Mouse (Mus musculus): ENCODE data around the gene Hoxa3. TPM values are rescaled to one million over a fixed set of nuclear protein-coding genes. Genes with fewer than 3 reads are reported as not detected.
A peak's percentile ranks its signal among the peaks of the same experiment; 100 is the strongest.

The Hoxa3 gene
- polyA plus RNA-seq, 1 experiment from 2014 or later = 5.6 TPM

DNA sequence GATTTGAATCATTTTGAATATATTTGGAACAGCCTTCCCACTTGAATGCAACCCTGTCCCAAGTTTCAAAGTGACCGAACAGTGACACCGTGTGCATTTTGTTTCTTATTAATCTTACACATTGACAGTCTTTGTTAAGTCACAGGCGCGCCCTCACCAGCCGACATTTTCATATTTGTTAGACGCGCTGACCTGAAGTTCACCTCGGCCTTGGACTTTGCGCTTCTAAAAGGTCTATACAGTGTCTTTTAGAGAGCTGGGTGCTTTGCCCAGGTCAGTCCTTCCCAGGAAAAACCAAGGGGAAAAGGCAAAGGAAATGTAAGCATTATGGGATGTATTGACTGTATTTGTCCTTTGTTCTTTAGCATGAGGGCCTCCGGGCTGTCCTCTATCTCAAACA is 18.4 kb downstream of the Hoxa3 start:
- Histone ChIP-seq H3K36me3 (ENCODE audit: control insufficient read depth, insufficient read depth, low read length) (no peaks in the 10 kb centered on the region), H3K9ac (ENCODE audit: low read length) (no peak overlapping the region), H3K4me2 (ENCODE audit: low read depth, severe bottlenecking) (no peak overlapping the region), H3K27ac (replicated peaks; ENCODE audit: low read depth, low read length) (no peak overlapping the region), H3K9me3 (ENCODE audit: control insufficient read depth, low read length) (no peaks in the 10 kb centered on the region), H3K4me3 (ENCODE audit: low read depth, low read length) (no peak overlapping the region), H3K4me1 (ENCODE audit: control insufficient read depth, insufficient read depth, low read length) (peaks cover 33% of the 10 kb centered on the region), H3K27me3 (ENCODE audit: control insufficient read depth, insufficient read depth, low read length) (0 out of 2 replicates have a peak, but pooled peaks cover 5% of the 10 kb centered on the region)
- ATAC-seq (ENCODE audit: insufficient number of reproducible peaks, low FRiP score, low TSS enrichment, low read depth) (no peak), DNase-seq (ENCODE audit: low spot score) (no peak)
- WGBS = 20% methylated on average over 10 of the region's 10 CpGs

DNA sequence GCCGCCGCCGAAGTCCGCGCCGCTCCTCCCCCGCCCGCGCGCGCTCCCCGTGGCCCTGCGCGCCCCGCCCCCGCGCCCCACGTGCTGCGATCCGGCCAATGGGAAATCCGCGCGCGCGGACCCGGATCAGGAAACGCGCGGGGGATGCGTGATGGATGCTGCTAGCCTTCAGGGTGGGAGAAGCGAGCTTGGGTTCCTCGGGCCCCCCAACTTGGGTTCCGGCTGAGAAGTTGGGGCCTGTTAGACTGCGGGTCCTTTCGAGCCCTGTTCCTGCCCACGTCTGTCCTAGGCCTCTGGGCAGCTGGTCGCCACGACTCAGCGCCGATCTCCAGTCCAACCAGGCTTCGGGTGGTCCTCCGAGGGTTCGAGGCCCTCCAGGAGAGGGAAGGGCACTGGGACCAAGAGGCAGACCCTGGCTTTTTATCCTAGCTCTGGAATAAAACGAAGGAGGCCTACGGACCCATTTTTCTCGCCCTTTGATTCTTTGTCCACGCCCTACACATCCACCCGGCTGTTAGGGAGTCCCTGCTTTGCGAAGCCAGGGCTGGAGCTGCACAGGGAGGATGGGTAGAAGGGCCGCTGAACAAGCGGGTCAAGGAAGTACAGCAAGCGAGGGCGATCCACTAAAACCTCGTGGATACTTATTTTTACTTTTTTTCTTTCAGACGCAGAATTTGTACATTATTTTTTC is 21.1 kb downstream of the Hoxa3 start:
- Histone ChIP-seq H3K9me3 (ENCODE audit: control insufficient read depth, low read length) (no peaks in the 10 kb centered on the region), H3K4me3 (ENCODE audit: low read depth, low read length) (peak overlapping the region; percentile 50), H3K36me3 (ENCODE audit: control insufficient read depth, insufficient read depth, low read length) (no peaks in the 10 kb centered on the region), H3K27me3 (ENCODE audit: control insufficient read depth, insufficient read depth, low read length) (peaks cover 9% of the 10 kb centered on the region; the same call in 1 of the 2 replicates), H3K4me2 (ENCODE audit: low read depth, severe bottlenecking) (peak overlapping the region; percentile 99), H3K9ac (ENCODE audit: low read length) (peak overlapping the region; percentile 57), H3K4me1 (ENCODE audit: control insufficient read depth, insufficient read depth, low read length) (peaks cover 41% of the 10 kb centered on the region), H3K27ac (replicated peaks; ENCODE audit: low read depth, low read length) (peak overlapping the region; percentile 21; the same call in 1 of the 2 replicates)
- 2% methylated on average over 43 of the region's 55 CpGs for WGBS
- DNase-seq (ENCODE audit: low spot score) (peak; percentile 92), ATAC-seq (ENCODE audit: insufficient number of reproducible peaks, low FRiP score, low TSS enrichment, low read depth) (peak; percentile 55; the same call in 1 of the 2 replicates)

DNA sequence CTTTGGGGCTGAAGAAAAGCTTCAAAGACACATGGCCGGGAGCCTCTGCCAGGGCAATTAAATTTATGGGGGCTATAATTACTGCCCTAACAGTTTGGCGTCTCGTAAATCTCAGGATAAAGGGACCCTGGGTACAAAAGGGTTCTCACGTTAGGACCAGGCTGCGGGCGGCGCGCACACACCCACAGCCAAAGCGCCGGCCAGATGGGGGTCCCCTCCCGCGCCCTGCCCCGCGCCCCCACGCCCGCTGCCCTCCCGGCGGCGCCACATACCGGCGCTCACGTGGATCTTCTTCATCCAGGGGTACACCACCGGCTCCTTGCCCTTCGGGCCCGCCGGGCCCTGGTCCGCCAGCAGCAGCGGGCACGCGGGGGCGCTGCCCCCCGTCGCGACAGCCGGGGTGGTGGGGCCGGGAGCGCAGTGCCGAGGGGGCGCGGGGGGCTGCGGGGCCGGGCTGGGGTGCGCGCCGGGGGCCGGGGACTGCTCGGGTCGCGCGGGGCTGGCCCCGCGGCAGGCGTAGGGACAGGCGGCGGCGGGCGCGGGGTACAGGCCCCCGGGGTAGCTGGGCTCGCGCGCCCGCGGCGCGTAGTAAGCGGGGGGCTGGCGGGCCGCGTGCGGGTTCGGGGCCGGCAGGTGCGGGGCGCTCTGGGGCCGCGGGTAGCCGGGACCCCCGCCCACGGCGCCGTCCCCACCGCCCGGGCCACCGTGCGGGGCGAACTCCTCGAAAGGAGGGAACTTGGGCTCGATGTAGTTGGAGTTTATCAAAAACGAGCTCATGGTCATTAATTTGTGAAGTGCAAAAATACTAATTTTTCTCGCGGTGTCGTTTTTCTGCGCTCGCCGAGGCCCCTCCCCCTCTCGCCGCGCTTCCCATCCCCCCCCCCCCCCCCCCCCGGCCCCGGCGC is 22.0 kb downstream of the Hoxa3 start, which contains the start of gene Hoxa4:
Hoxa4 (minus strand) TSS at position 848 of the 905 bp plus-strand sequence.
- H3K9me3 ChIP-seq (ENCODE audit: control insufficient read depth, low read length) = no peaks in the 10 kb centered on the region
- peak within 1 kb of the TSS; percentile 51; the same call in 1 of the 2 replicates for H3K27ac ChIP-seq (replicated peaks; ENCODE audit: low read depth, low read length)
- no peaks in the 10 kb centered on the region for H3K36me3 ChIP-seq (ENCODE audit: control insufficient read depth, insufficient read depth, low read length)
- H3K4me1 ChIP-seq (ENCODE audit: control insufficient read depth, insufficient read depth, low read length) = peaks cover 41% of the 10 kb centered on the region
- peak within 1 kb of the TSS; percentile 57 for H3K9ac ChIP-seq (ENCODE audit: low read length)
- peaks cover 13% of the 10 kb centered on the region for H3K27me3 ChIP-seq (ENCODE audit: control insufficient read depth, insufficient read depth, low read length)
- ATAC-seq (ENCODE audit: insufficient number of reproducible peaks, low FRiP score, low TSS enrichment, low read depth) = peak; percentile 57; the same call in 1 of the 2 replicates
- H3K4me2 ChIP-seq (ENCODE audit: low read depth, severe bottlenecking) = peak within 1 kb of the TSS; percentile 99
- DNase-seq (ENCODE audit: low spot score) = peak; percentile 73
- peak within 1 kb of the TSS; percentile 50 for H3K4me3 ChIP-seq (ENCODE audit: low read depth, low read length)
- under 1% methylated on average over 47 of the region's 102 CpGs for WGBS

DNA sequence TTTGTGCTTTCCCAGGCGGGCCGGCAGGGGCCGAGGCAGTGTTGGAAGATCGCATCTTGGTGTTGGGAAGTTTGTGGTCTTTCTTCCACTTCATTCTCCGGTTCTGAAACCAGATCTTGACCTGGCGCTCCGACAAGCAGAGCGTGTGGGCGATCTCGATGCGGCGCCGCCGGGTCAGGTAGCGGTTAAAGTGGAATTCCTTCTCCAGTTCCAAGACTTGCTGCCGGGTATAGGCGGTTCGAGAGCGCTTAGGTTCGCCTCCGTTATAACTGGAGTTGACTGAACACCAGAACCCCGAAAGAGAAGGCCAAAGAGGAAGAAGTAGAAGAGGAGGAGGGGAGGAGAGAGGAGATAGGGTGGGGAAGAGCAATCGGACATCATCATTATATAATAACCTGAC is 22.7 kb downstream of the Hoxa3 start:
- ATAC-seq (ENCODE audit: insufficient number of reproducible peaks, low FRiP score, low TSS enrichment, low read depth) = no peak
- Histone ChIP-seq H3K9me3 (ENCODE audit: control insufficient read depth, low read length) (no peaks in the 10 kb centered on the region), H3K4me1 (ENCODE audit: control insufficient read depth, insufficient read depth, low read length) (peaks cover 42% of the 10 kb centered on the region), H3K36me3 (ENCODE audit: control insufficient read depth, insufficient read depth, low read length) (no peaks in the 10 kb centered on the region), H3K27ac (replicated peaks; ENCODE audit: low read depth, low read length) (no peak overlapping the region), H3K27me3 (ENCODE audit: control insufficient read depth, insufficient read depth, low read length) (peaks cover 13% of the 10 kb centered on the region), H3K4me2 (ENCODE audit: low read depth, severe bottlenecking) (peak overlapping the region; percentile 99), H3K9ac (ENCODE audit: low read length) (no peak overlapping the region), H3K4me3 (ENCODE audit: low read depth, low read length) (peak overlapping the region; percentile 50; the same call in 1 of the 2 replicates)
- peak; percentile 62 for DNase-seq (ENCODE audit: low spot score)
- 2% methylated on average over 23 of the region's 23 CpGs for WGBS

DNA sequence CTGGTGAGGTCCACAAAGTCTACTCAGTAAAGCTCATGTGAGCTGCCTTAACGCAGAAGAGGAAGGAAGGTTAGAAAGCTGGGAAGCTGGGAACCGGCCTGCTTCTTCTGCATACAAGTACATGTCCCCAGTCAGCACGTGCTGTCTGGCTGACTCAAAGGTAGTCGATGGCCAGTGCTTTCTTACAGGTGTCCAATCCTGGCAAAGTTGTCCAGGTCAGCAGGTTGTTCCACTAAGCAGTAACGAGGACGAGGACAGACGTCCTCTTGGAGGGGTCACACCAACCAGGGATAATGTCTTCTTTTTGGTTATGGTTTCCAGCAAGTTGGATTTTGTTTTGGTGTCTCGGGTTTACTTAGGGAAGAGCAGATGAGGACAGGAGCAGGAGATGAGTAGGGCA is 23.2 kb downstream of the Hoxa3 start:
- DNase-seq (ENCODE audit: low spot score) = no peak
- H3K4me2 ChIP-seq (ENCODE audit: low read depth, severe bottlenecking) = no peak overlapping the region

DNA sequence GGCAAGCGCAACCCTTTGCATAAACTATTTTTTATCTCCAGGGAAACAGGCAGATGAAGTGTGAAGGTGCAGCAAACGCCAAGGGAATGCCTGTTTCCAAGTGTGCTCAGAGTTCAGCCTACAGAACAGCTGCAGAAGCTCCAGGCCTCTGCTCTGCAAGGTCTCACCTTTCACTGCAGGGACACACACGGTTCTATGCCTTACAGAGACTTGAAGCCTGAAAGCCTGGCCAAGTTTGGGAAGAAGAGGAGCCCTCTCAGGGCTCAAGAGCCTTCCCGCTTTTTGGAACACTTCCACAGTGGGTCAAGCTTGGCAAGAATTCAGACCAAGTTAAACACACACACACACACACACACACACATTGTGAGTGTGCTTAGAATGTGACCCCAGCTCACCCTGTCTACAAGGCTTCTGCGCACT is 24.0 kb downstream of the Hoxa3 start:
- peaks cover 16% of the 10 kb centered on the region for H3K27me3 ChIP-seq (ENCODE audit: control insufficient read depth, insufficient read depth, low read length)
- H3K4me2 ChIP-seq (ENCODE audit: low read depth, severe bottlenecking) = no peak overlapping the region
- H3K9ac ChIP-seq (ENCODE audit: low read length) = no peak overlapping the region
- 30% methylated on average over 5 of the region's 5 CpGs for WGBS
- no peak overlapping the region for H3K4me3 ChIP-seq (ENCODE audit: low read depth, low read length)
- no peaks in the 10 kb centered on the region for H3K36me3 ChIP-seq (ENCODE audit: control insufficient read depth, insufficient read depth, low read length)
- DNase-seq (ENCODE audit: low spot score) (no peak), ATAC-seq (ENCODE audit: insufficient number of reproducible peaks, low FRiP score, low TSS enrichment, low read depth) (no peak)
- H3K4me1 ChIP-seq (ENCODE audit: control insufficient read depth, insufficient read depth, low read length) = peaks cover 51% of the 10 kb centered on the region
- no peaks in the 10 kb centered on the region for H3K9me3 ChIP-seq (ENCODE audit: control insufficient read depth, low read length)
- H3K27ac ChIP-seq (replicated peaks; ENCODE audit: low read depth, low read length) = no peak overlapping the region

More for the DNA sequence above, 23.2 kb downstream of the Hoxa3 start:
- ATAC-seq (ENCODE audit: insufficient number of reproducible peaks, low FRiP score, low TSS enrichment, low read depth) = no peak
- H3K4me1 ChIP-seq (ENCODE audit: control insufficient read depth, insufficient read depth, low read length) = peaks cover 46% of the 10 kb centered on the region
- no peak overlapping the region for H3K9ac ChIP-seq (ENCODE audit: low read length)
- no peak overlapping the region for H3K4me3 ChIP-seq (ENCODE audit: low read depth, low read length)
- 20% methylated on average over 8 of the region's 8 CpGs for WGBS
- H3K9me3 ChIP-seq (ENCODE audit: control insufficient read depth, low read length) = no peaks in the 10 kb centered on the region
- peaks cover 13% of the 10 kb centered on the region for H3K27me3 ChIP-seq (ENCODE audit: control insufficient read depth, insufficient read depth, low read length)
- no peak overlapping the region for H3K27ac ChIP-seq (replicated peaks; ENCODE audit: low read depth, low read length)
- no peaks in the 10 kb centered on the region for H3K36me3 ChIP-seq (ENCODE audit: control insufficient read depth, insufficient read depth, low read length)

DNA sequence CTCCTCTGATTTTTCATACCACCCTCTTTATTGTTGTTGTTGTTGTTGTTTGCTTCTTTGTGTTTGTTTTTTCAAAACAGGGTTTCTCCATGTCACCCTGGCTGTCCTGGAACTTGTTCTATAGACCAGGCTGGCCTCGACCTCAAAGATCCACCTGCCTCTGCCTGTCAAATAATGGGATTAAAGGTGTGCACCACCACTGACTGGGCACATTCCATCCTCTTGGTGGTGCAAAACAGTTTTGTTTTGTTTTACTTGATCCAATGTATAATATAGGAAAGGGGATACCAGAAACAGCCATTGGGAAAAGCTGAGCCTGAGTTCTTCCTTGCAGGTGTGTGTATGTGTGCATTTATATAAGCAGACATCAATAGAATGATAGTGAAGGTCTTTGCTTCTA is 26.6 kb downstream of the Hoxa3 start:
- 62% methylated on average over 1 of the region's 1 CpGs for WGBS
- Histone ChIP-seq H3K9me3 (ENCODE audit: control insufficient read depth, low read length) (no peaks in the 10 kb centered on the region), H3K4me1 (ENCODE audit: control insufficient read depth, insufficient read depth, low read length) (peaks cover 56% of the 10 kb centered on the region), H3K9ac (ENCODE audit: low read length) (no peak overlapping the region), H3K36me3 (ENCODE audit: control insufficient read depth, insufficient read depth, low read length) (no peaks in the 10 kb centered on the region), H3K27ac (replicated peaks; ENCODE audit: low read depth, low read length) (no peak overlapping the region), H3K4me2 (ENCODE audit: low read depth, severe bottlenecking) (no peak overlapping the region), H3K27me3 (ENCODE audit: control insufficient read depth, insufficient read depth, low read length) (peaks cover 16% of the 10 kb centered on the region), H3K4me3 (ENCODE audit: low read depth, low read length) (no peak overlapping the region)
- ATAC-seq (ENCODE audit: insufficient number of reproducible peaks, low FRiP score, low TSS enrichment, low read depth) = no peak
- no peak for DNase-seq (ENCODE audit: low spot score)

DNA sequence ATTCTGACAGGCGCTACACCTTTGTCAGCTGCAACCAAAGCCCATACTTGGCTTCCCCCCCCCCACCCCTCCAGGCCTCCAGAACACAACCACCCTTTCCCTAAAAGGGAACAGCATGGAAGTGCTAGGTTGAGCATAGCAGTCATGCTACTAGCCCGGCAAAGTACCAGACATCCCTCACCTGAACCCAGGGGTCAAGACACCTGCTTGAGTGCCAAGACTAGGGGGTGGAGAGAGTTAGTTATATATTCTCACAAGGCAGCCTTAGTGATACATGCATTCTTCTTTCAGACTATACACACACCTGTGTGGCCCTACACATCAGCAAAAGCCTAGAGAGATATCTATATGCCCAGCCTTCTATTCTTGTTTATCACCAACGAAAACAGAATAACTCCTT is 27.3 kb downstream of the Hoxa3 start:
- DNase-seq (ENCODE audit: low spot score) (no peak), ATAC-seq (ENCODE audit: insufficient number of reproducible peaks, low FRiP score, low TSS enrichment, low read depth) (no peak)
- H3K4me2 ChIP-seq (ENCODE audit: low read depth, severe bottlenecking) = peak overlapping the region; percentile 36; the same call in 1 of the 2 replicates
- H3K27ac ChIP-seq (replicated peaks; ENCODE audit: low read depth, low read length) = no peak overlapping the region
- peaks cover 53% of the 10 kb centered on the region for H3K4me1 ChIP-seq (ENCODE audit: control insufficient read depth, insufficient read depth, low read length)
- 32% methylated on average over 3 of the region's 3 CpGs for WGBS
- H3K4me3 ChIP-seq (ENCODE audit: low read depth, low read length) = no peak overlapping the region
- H3K36me3 ChIP-seq (ENCODE audit: control insufficient read depth, insufficient read depth, low read length) = no peaks in the 10 kb centered on the region
- H3K9me3 ChIP-seq (ENCODE audit: control insufficient read depth, low read length) = no peaks in the 10 kb centered on the region
- H3K27me3 ChIP-seq (ENCODE audit: control insufficient read depth, insufficient read depth, low read length) = peaks cover 13% of the 10 kb centered on the region
- no peak overlapping the region for H3K9ac ChIP-seq (ENCODE audit: low read length)
